Mouse (Mus musculus): ENCODE measurements around the gene Rasgrf2.

Gene Rasgrf2

GRCm38 (mm10) chr13:91955175-91955574 is 176.3 kb downstream of the Rasgrf2 start:
- DNase-seq (ENCODE audit: low read depth, low spot score): no peak

- no peak for DNase-seq (ENCODE audit: low read depth, low spot score)
These were observed 191.3 kb downstream of the Rasgrf2 start for GRCm38 (mm10) chr13:91940113-91940512.

- no peak for DNase-seq (ENCODE audit: low read depth, low spot score)
These were observed 192.6 kb downstream of the Rasgrf2 start for GRCm38 (mm10) chr13:91938826-91939225.

- no peak for DNase-seq (ENCODE audit: low read depth, low spot score)
These were observed 194.2 kb downstream of the Rasgrf2 start for GRCm38 (mm10) chr13:91937232-91937631.

GRCm38 (mm10) chr13:91932122-91932521 is 199.3 kb downstream of the Rasgrf2 start:
- DNase-seq (ENCODE audit: low read depth, low spot score): no peak

GRCm38 (mm10) chr13:91929943-91930726 is 201.3 kb downstream of the Rasgrf2 start:
- no peak for DNase-seq (ENCODE audit: low read depth, low spot score)

GRCm38 (mm10) chr13:91928605-91929389 is 202.7 kb downstream of the Rasgrf2 start:
- no peak for DNase-seq (ENCODE audit: low read depth, low spot score)

- DNase-seq (ENCODE audit: low read depth, low spot score): no peak
These were observed 210.4 kb downstream of the Rasgrf2 start for GRCm38 (mm10) chr13:91921010-91921409.

- DNase-seq (ENCODE audit: low read depth, low spot score): no peak
These were observed 212.7 kb downstream of the Rasgrf2 start for GRCm38 (mm10) chr13:91918764-91919163.

GRCm38 (mm10) chr13:91917835-91918234 is 213.6 kb downstream of the Rasgrf2 start:
- DNase-seq (ENCODE audit: low read depth, low spot score): no peak

GRCm38 (mm10) chr13:91916308-91916707 is 215.1 kb downstream of the Rasgrf2 start:
- DNase-seq (ENCODE audit: low read depth, low spot score): no peak

- DNase-seq (ENCODE audit: low read depth, low spot score): no peak
These were observed 215.7 kb downstream of the Rasgrf2 start for GRCm38 (mm10) chr13:91915582-91916239.

GRCm38 (mm10) chr13:91915192-91915581 is 216.3 kb downstream of the Rasgrf2 start:
- no peak for DNase-seq (ENCODE audit: low read depth, low spot score)

GRCm38 (mm10) chr13:91911652-91912051 is 219.8 kb downstream of the Rasgrf2 start:
- no peak for DNase-seq (ENCODE audit: low read depth, low spot score)

GRCm38 (mm10) chr13:91911211-91911610 is 220.2 kb downstream of the Rasgrf2 start:
- no peak for DNase-seq (ENCODE audit: low read depth, low spot score)

- DNase-seq (ENCODE audit: low read depth, low spot score): peak; percentile 71
These were observed 223.1 kb downstream of the Rasgrf2 start for GRCm38 (mm10) chr13:91908202-91908980.

- DNase-seq (ENCODE audit: low read depth, low spot score): no peak
These were observed 225.1 kb downstream of the Rasgrf2 start for GRCm38 (mm10) chr13:91906338-91906737.

- DNase-seq (ENCODE audit: low read depth, low spot score): no peak
These were observed 235.0 kb downstream of the Rasgrf2 start for GRCm38 (mm10) chr13:91896476-91896875.

GRCm38 (mm10) chr13:91893132-91893531 is 238.3 kb downstream of the Rasgrf2 start:
- peak; percentile 69 for DNase-seq (ENCODE audit: low read depth, low spot score)

GRCm38 (mm10) chr13:91890031-91890619 is 241.3 kb downstream of the Rasgrf2 start:
- no peak for DNase-seq (ENCODE audit: low read depth, low spot score)
